Mouse (Mus musculus) Patski (cell line): Measurements from ENCODE around the gene Sec11a. TPM values are rescaled to one million over a fixed set of nuclear protein-coding genes. Genes with fewer than 3 reads are reported as not detected.
"Not testable (repeated sequence)": the region's sequence is repeated elsewhere in the genome, so short reads cannot be mapped to it uniquely, and the experiment has no call there.

Source experiments
- ATAC-seq: fragments of 100-300 bp; one replicate; pipeline ENCODE4 v1.8.0; 2021
- CTCF ChIA-PET: fragments of 350-600 bp; sonication (Branson Sonifier 250); formaldehyde crosslinking; loops from one replicate; lab custom pipeline; 2022; ENCODE audit warnings: inconsistent platforms; lab: Charles Lee
- POLR2A ChIA-PET: fragments of 350-600 bp; sonication (Branson Sonifier 250); formaldehyde crosslinking; loops from one replicate; lab custom pipeline; 2022; ENCODE audit warnings: antibody characterized with exemption, inconsistent platforms; lab: Charles Lee
- DNase-seq: peaks from one replicate; pipeline ENCODE4 v3.0.0-alpha.2; 2011; ENCODE audit warnings: low read depth, low spot score
- H3K27me3 ChIP-seq: fragments of 371-371 bp; one replicate; pipeline ENCODE4 v1.5.1; 2021
- CTCF ChIP-seq: fragments of 100-300 bp; IDR thresholded peaks from one replicate; pipeline ENCODE4 v1.5.1; 2021
- in situ Hi-C: fragments of 300-500 bp; cut with MboI; formaldehyde crosslinking; loops from 3 replicates; pipeline ENCODE4 v1.11.1; 2018; ENCODE audit warnings: low pct_unique_long_range_greater_than_20kb, mixed read lengths
- polyA plus RNA-seq: library from polyadenylated mRNA; unstranded; gene quantifications from one replicate; pipeline ENCODE4 v1.2.3, GENCODE M21; 2021

Sec11a gene
- polyA plus RNA-seq, 1 experiment from 2014 or later, result 169 TPM

- ChIA-PET CTCF (no interaction called here), POLR2A (interaction anchor here (0.6 kb wide), 1 partner anchor 763 kb away, joined by 3 read pairs; no protein-coding TSS in a partner anchor)
- no peaks in the 10 kb centered on the region for H3K27me3 ChIP-seq
- DNase-seq (no peak), ATAC-seq (no peak)
- in situ Hi-C loops, result no loop called here
- TF ChIP-seq CTCF, result no peak
These were observed 11.4 kb upstream of the Sec11a start for GRCm38 (mm10) chr7:80959003-80959402.

- in situ Hi-C loops, result no loop called here
- H3K27me3 ChIP-seq, result no peaks in the 10 kb centered on the region
- ATAC-seq (no peak), DNase-seq (no peak)
- ChIA-PET POLR2A (interaction anchor here (0.6 kb wide), 1 partner anchor 56 kb away, joined by 4 read pairs; the partner anchor contains the start of gene Wdr73), CTCF (no interaction called here)
- TF ChIP-seq CTCF, result no peak
These were observed 9.3 kb upstream of the Sec11a start for GRCm38 (mm10) chr7:80956891-80957290.

DNA sequence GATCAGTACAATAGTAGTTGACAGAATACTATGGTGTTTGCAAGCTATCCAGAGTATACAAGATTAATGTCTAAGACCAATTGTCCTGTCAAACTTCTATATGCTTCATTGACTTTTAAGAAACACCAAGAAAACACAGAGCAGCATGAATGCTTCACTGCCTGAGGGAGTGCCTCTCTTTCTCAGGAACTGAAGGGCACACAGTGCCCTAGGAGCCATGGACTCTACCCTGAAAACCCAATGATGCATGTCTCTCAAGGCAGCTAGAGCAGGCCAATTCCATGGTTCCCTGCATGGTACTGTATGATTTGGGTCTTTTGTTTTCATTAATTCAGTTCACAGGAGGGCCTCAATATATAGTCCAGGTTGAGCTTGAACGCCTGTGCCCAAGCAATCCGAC is 6.7 kb upstream of the Sec11a start:
- in situ Hi-C loops, result no loop called here
- no peak for TF ChIP-seq CTCF
- ChIA-PET POLR2A (no interaction called here), CTCF (no interaction called here)
- DNase-seq (no peak), ATAC-seq (no peak)
- H3K27me3 ChIP-seq, result no peaks in the 10 kb centered on the region

DNA sequence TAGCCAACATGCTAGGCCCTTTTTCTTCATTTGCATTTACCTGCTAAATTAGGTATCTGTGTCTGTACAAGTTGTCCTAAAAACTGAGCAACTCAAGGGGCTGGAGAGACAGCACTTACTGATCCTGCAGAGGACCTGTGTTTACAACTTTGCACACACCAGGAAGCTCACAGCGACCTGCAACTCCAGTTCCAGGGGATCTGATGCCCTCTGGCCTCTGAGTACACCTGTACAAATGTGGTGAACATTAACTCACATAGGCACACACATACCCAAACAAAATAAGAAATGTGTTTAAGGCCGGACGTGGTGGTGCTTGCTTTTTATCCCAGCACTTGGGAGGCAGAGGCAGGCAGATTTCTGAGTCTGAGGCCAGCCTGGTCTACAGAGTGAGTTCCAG is 4.6 kb upstream of the Sec11a start:
- in situ Hi-C loops, result no loop called here
- ChIA-PET CTCF (no interaction called here), POLR2A (no interaction called here)
- no peak for TF ChIP-seq CTCF
- no peak for DNase-seq
- ATAC-seq, result no peak
- H3K27me3 ChIP-seq, result no peaks in the 10 kb centered on the region

DNA sequence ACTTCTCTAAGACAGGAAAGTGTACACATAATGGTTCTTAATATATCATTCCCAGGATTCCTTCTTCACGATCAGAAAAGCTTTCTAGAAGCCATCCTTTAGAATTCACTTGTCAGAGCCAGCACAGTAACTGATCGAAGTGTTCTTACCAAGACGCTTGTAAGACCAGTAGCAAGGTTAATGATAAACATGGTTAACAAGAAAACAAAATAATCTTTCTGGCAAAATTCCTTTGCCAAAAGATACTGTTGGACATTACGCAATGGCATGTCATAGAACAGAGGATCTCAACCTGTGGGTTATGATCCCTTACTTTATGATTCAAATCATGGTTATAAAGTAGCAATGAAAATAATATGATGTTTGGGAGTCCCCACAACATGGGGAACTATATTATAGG is 3.9 kb upstream of the Sec11a start:
- no peak for ATAC-seq
- no peak for DNase-seq
- in situ Hi-C loops, result no loop called here
- TF ChIP-seq CTCF, result no peak
- H3K27me3 ChIP-seq, result no peaks in the 10 kb centered on the region
- CTCF ChIA-PET, result no interaction called here
- POLR2A ChIA-PET, result no interaction called here

DNA sequence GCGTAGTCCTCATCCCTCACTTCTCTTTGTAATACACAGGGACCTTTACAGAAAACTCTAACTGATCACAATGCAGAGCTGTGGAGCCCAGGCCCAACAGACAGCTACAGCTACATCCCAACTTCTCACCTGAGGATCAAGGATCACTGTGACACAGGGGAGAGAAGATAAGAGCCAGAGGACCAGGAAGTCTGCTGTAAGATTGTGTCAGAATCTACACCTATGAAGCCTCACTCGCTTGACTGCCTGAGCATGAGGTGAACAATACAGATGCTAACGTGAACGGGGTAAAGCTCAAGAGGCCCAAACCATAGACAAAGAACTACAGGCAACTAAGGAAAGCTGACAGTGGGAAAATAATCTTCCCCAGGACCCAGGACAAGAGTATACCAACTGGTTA is 7.8 kb downstream of the Sec11a start:
- ATAC-seq, result no peak
- in situ Hi-C loops, result loop anchor here (5.0 kb wide), 1 partner anchor 32 kb away; no protein-coding TSS in a partner anchor
- POLR2A ChIA-PET, result no interaction called here

DNA sequence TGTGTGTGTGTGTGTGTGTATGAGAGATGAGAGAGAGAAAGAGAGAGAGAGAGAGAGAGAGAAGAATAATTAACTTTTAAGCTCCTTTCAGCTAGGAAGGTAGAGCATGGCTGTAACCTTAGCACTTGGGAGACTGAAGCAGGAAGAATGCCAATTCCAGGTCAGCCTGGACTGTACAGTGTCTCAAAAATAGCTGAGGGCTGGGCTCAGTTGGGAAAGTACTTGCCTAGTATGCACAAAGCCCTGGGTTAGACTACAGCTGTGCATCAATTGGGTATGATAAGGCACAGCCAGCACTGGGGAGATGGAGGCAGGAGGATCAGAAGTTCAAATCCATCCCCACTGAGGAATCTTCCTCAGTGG is 10.3 kb downstream of the Sec11a start:
- ATAC-seq, CTCF ChIA-PET, DNase-seq, H3K27me3 ChIP-seq: not testable (repeated sequence)
- POLR2A ChIA-PET, result interaction anchor here (0.5 kb wide), 1 partner anchor 40 kb away, joined by 3 read pairs; no protein-coding TSS in a partner anchor
- in situ Hi-C loops, result loop anchor here (5.0 kb wide), 1 partner anchor 35 kb away; no protein-coding TSS in a partner anchor

More for the DNA sequence above, 7.8 kb downstream of the Sec11a start:
- no peak for DNase-seq
- H3K27me3 ChIP-seq, result no peaks in the 10 kb centered on the region
- no peak for TF ChIP-seq CTCF
- CTCF ChIA-PET, result interaction anchor here (1.2 kb wide), 1 partner anchor 9 kb away, joined by 3 read pairs; no protein-coding TSS in a partner anchor

DNA sequence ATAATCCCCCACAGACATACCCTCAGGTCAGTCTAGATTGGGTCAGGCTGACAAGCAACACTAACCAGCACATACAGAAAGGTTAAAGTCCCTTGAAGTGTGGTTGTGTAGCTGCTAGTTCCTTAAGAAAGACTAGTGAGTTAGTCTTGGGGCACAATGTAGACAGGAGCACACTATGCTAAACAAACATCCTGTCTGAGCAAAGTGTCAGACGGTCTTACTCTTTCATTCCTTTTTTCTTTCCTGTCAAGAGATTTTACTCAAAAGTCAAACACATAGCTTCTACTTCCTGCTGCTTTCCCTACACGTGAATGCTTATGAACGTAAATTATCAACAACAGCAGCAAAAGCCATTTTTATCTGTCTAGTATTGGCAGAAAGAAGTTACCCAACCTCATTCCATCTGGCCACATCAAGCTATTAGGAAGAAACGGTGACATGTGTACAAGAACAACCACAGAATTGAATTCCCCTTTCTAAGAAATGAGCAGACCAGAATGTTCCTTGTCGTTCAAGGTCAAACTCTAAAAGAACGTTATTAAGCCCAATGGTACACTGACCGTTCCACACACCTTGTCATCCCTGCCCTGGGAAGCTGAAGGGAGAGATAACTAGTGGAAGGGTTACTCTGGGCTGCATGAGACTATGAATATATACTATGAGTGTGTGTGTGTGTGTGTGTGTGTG is 10.8 kb downstream of the Sec11a start:
- CTCF ChIA-PET, result interaction anchor here (0.7 kb wide), 1 partner anchor 11 kb away, joined by 4 read pairs; the partner anchor contains the start of gene Sec11a
- H3K27me3 ChIP-seq, ATAC-seq, DNase-seq, POLR2A ChIA-PET: not testable (repeated sequence)
- in situ Hi-C loops, result loop anchor here (5.0 kb wide), 1 partner anchor 36 kb away; no protein-coding TSS in a partner anchor

DNA sequence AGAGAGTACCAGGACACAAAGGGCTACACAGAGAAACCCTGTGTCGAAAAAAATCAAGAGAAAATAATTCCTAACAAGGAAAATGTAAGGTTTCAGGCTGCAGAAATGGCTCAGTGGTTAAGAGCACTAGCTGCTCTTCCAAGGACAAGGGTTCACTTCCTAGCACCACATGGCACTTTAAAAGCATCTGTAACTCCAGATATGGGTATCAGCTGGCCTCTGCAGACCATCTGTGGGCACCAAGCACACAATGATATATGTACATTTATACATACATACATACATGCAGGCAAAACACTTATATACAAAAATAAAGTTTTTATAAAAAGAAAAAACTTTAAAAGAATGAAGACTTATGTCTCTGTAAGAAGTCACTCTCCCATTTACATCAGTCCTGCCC is 11.7 kb downstream of the Sec11a start:
- no peaks in the 10 kb centered on the region for H3K27me3 ChIP-seq

GRCm38 (mm10) chr7:80932777-80933176 is 14.8 kb downstream of the Sec11a start:
- ATAC-seq (no peak), DNase-seq (no peak)
- in situ Hi-C loops, result no loop called here
- POLR2A ChIA-PET, result no interaction called here
- no peak for TF ChIP-seq CTCF
- CTCF ChIA-PET, result interaction anchor here (1.2 kb wide), 1 partner anchor 31 kb away, joined by 3 read pairs; the partner anchor contains the start of gene Wdr73
- no peaks in the 10 kb centered on the region for H3K27me3 ChIP-seq

More for the DNA sequence above, 11.7 kb downstream of the Sec11a start:
- in situ Hi-C loops, result loop anchor here (5.0 kb wide), 1 partner anchor 36 kb away; no protein-coding TSS in a partner anchor
- POLR2A ChIA-PET, result no interaction called here
- no peak for TF ChIP-seq CTCF
- CTCF ChIA-PET, result interaction anchor here (0.7 kb wide), 1 partner anchor 12 kb away, joined by 4 read pairs; the partner anchor contains the start of gene Sec11a
- ATAC-seq, result no peak
- no peak for DNase-seq

DNA sequence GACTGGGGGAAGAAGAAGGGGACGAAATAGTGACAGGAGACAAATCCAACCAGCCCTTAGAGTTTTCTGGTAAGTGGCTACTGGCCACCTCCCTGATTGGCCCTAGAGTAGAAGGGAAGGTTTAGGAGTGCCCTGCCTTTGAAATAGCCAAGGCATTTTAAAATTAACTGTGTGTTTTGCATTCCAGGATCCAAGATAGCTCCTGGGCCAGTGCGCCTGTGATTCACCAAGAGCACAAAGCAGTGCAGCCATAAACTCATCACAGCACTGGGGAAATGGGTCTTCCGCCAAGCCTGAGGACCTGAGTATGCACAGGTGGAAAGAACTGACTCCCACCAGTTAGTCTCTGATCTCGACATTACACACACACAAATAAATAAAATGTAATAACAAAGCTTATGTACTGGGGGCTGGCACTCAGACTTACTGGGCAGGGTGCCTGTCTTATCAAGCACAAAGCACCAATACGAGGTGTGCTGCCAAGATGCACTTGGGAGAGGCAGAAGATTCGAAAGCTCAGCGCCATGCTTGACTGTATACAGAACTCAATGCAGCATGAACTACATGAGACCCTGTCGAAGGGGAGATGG is 15.9 kb downstream of the Sec11a start:
- no peaks in the 10 kb centered on the region for H3K27me3 ChIP-seq
- CTCF ChIA-PET, result no interaction called here
- no peak for TF ChIP-seq CTCF
- POLR2A ChIA-PET, result interaction anchor here (0.6 to 0.7 kb wide), 3 partner anchors 63 to 309 kb away, joined by 3 to 6 read pairs (median 4); no protein-coding TSS in a partner anchor
- ATAC-seq (no peak), DNase-seq (no peak)
- in situ Hi-C loops, result no loop called here
